Mouse (Mus musculus): ENCODE measurements around the gene Agfg2. TPM values are rescaled to one million over a fixed set of nuclear protein-coding genes. Genes with fewer than 3 reads are reported as not detected.
"Not testable (repeated sequence)": the region's sequence is repeated elsewhere in the genome, so short reads cannot be mapped to it uniquely, and the experiment has no call there.

The Agfg2 gene
- polyA plus RNA-seq, 1 experiment from 2014 or later: 19.7 TPM

GRCm38 (mm10) chr5:137623937-137624530, 60.5 kb downstream of the Agfg2 start:
- Histone ChIP-seq H3K9ac (no peak overlapping the region), H3K36me3 (no peaks in the 10 kb centered on the region), H3K27me3 (replicated peaks) (peaks cover 4% of the 10 kb centered on the region; the same call in 1 of the 2 replicates), H3K9me3 (no peaks in the 10 kb centered on the region), H3K4me3 (no peak overlapping the region), H3K27ac (replicated peaks) (no peak overlapping the region), H3K4me1 (peaks cover 9% of the 10 kb centered on the region), H3K4me2 (no peak overlapping the region)
- 71% methylated on average over 11 of the region's 11 CpGs for WGBS
- ATAC-seq (ENCODE audit: extremely low read depth, insufficient number of reproducible peaks, low FRiP score, low TSS enrichment): no peak

DNA sequence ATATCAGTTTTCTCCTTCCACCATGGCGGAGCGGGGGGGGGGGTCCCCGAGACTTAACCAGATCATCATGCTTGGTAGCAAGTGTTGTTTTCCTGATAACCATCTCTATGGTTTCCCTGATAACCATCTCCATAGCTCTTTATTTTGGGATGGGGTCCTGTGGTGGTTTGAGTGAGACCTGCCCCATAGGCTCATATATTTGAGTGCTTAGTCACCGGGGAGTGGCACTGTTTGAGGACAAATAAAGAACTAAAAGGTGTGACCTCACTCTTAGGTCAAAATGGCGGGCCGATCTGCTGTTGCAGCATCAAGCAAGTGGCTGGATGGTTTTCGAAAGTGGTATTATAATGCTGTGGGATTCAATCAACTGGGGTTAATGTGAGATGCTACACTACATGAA, 69.2 kb downstream of the Agfg2 start:
- no peaks in the 10 kb centered on the region for H3K9me3 ChIP-seq
- no peak overlapping the region for H3K4me2 ChIP-seq
- peaks cover 15% of the 10 kb centered on the region; the same call in 1 of the 2 replicates for H3K27me3 ChIP-seq (replicated peaks)
- no peak overlapping the region for H3K4me3 ChIP-seq
- H3K27ac ChIP-seq (replicated peaks): no peak overlapping the region
- WGBS: 85% methylated on average over 7 of the region's 7 CpGs
- H3K9ac ChIP-seq: no peak overlapping the region
- H3K36me3 ChIP-seq: no peaks in the 10 kb centered on the region
- peaks cover 36% of the 10 kb centered on the region for H3K4me1 ChIP-seq
- ATAC-seq (ENCODE audit: extremely low read depth, insufficient number of reproducible peaks, low FRiP score, low TSS enrichment): no peak

GRCm38 (mm10) chr5:137614921-137615320, 69.6 kb downstream of the Agfg2 start:
- not testable (repeated sequence) for H3K9ac ChIP-seq; H3K4me3 ChIP-seq; H3K36me3 ChIP-seq; H3K4me2 ChIP-seq; ATAC-seq (ENCODE audit: extremely low read depth, insufficient number of reproducible peaks, low FRiP score, low TSS enrichment); H3K27ac ChIP-seq (replicated peaks); H3K9me3 ChIP-seq
- WGBS: 87% methylated on average over 2 of the region's 2 CpGs
- H3K27me3 ChIP-seq (replicated peaks): peaks cover 15% of the 10 kb centered on the region; the same call in 1 of the 2 replicates
- H3K4me1 ChIP-seq: peaks cover 40% of the 10 kb centered on the region

- H3K4me1 ChIP-seq: peaks cover 53% of the 10 kb centered on the region
- WGBS: 27% methylated on average over 11 of the region's 11 CpGs
- H3K4me2 ChIP-seq: no peak within 1 kb of the TSS
- H3K27me3 ChIP-seq (replicated peaks): peaks cover 13% of the 10 kb centered on the region; the same call in 1 of the 2 replicates
- ATAC-seq (ENCODE audit: extremely low read depth, insufficient number of reproducible peaks, low FRiP score, low TSS enrichment): no peak
- no peaks in the 10 kb centered on the region for H3K9me3 ChIP-seq
- peak within 1 kb of the TSS; percentile 58 for H3K9ac ChIP-seq
- peak within 1 kb of the TSS; percentile 39; the same call in 1 of the 2 replicates for H3K27ac ChIP-seq (replicated peaks)
- no peaks in the 10 kb centered on the region for H3K36me3 ChIP-seq
- H3K4me3 ChIP-seq: no peak within 1 kb of the TSS
Measured at GRCm38 (mm10) chr5:137613550-137613949, 71.0 kb downstream of the Agfg2 start, which contains the start of gene Pcolce. Pcolce (minus strand) TSS chr5:137613784.

DNA sequence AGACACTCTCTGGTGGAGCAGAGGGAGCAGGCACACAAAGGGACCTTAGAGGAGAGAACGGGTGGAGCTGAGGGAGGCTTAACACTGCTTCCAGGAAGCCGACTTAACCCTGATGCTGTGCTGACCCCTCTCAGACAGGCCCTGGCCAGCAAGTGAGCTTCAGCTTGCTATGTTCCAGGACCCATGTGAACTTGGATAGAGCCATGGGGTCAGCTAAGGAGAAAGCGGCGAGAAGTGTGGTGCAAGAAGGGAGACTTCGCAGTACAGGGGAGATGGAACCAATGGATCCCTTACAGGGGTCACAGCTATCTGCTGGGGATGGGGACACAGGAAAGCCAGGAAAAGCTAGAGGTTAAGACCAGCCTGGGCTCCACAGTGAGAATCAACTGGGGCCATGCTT, 71.5 kb downstream of the Agfg2 start:
- 0 out of 2 replicates have a peak, but pooled peaks cover under 1% of the 10 kb centered on the region for H3K36me3 ChIP-seq
- H3K4me1 ChIP-seq: peaks cover 58% of the 10 kb centered on the region
- H3K4me3 ChIP-seq: no peak overlapping the region
- H3K4me2 ChIP-seq: no peak overlapping the region
- no peaks in the 10 kb centered on the region for H3K9me3 ChIP-seq
- ATAC-seq (ENCODE audit: extremely low read depth, insufficient number of reproducible peaks, low FRiP score, low TSS enrichment): no peak
- peaks cover 15% of the 10 kb centered on the region; the same call in 1 of the 2 replicates for H3K27me3 ChIP-seq (replicated peaks)
- peak overlapping the region; percentile 58; the same call in 1 of the 2 replicates for H3K9ac ChIP-seq
- WGBS: 74% methylated on average over 5 of the region's 5 CpGs
- H3K27ac ChIP-seq (replicated peaks): no peak overlapping the region

- no peak; the same call in 1 of the 2 replicates for ATAC-seq (ENCODE audit: extremely low read depth, insufficient number of reproducible peaks, low FRiP score, low TSS enrichment)
- H3K4me2 ChIP-seq: peak overlapping the region; percentile 67
- H3K27ac ChIP-seq (replicated peaks): peak overlapping the region; percentile 95
- 3% methylated on average over 6 of the region's 6 CpGs for WGBS
- peaks cover 15% of the 10 kb centered on the region; the same call in 1 of the 2 replicates for H3K27me3 ChIP-seq (replicated peaks)
- no peaks in the 10 kb centered on the region for H3K9me3 ChIP-seq
- peak overlapping the region; percentile 51 for H3K4me3 ChIP-seq
- peak overlapping the region; percentile 83 for H3K9ac ChIP-seq
- H3K4me1 ChIP-seq: peaks cover 62% of the 10 kb centered on the region
- H3K36me3 ChIP-seq: peaks cover 19% of the 10 kb centered on the region
Measured at GRCm38 (mm10) chr5:137611245-137611602, 73.3 kb downstream of the Agfg2 start.

- ATAC-seq (ENCODE audit: extremely low read depth, insufficient number of reproducible peaks, low FRiP score, low TSS enrichment): peak; percentile 33; the same call in 1 of the 2 replicates
- H3K36me3 ChIP-seq: peaks cover 24% of the 10 kb centered on the region
- peak overlapping the region; percentile 83 for H3K9ac ChIP-seq
- peaks cover 15% of the 10 kb centered on the region; the same call in 1 of the 2 replicates for H3K27me3 ChIP-seq (replicated peaks)
- H3K4me2 ChIP-seq: peak overlapping the region; percentile 67
- peak overlapping the region; percentile 95 for H3K27ac ChIP-seq (replicated peaks)
- peak overlapping the region; percentile 51 for H3K4me3 ChIP-seq
- H3K4me1 ChIP-seq: peaks cover 62% of the 10 kb centered on the region
- no peaks in the 10 kb centered on the region for H3K9me3 ChIP-seq
- WGBS: 3% methylated on average over 12 of the region's 12 CpGs
Measured at GRCm38 (mm10) chr5:137610548-137611244, 73.8 kb downstream of the Agfg2 start.

DNA sequence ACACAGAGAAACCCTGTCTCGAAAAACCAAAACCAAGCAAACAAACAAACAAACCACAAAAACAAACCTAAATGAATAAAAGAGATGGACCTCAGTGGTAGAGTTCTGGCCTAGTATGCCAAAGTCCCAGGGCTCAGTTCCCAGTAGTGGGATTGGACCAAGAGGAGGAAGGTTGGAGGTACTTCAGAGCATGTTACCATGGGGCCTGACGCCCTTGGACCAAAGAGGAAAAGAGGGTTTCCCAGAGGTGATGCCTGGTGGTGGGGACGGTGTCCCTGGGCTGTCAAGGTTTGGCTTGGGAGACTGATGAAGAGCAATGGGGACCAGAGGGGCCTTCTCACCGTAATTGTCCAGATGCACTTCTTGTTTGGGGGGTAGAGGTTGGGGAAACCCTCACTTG, 74.5 kb downstream of the Agfg2 start:
- no peaks in the 10 kb centered on the region for H3K9me3 ChIP-seq
- H3K4me1 ChIP-seq: peaks cover 62% of the 10 kb centered on the region
- peaks cover 30% of the 10 kb centered on the region for H3K36me3 ChIP-seq
- H3K9ac ChIP-seq: peak overlapping the region; percentile 83
- H3K4me3 ChIP-seq: peak overlapping the region; percentile 51
- H3K27ac ChIP-seq (replicated peaks): peak overlapping the region; percentile 95
- H3K27me3 ChIP-seq (replicated peaks): peaks cover 15% of the 10 kb centered on the region; the same call in 1 of the 2 replicates
- 60% methylated on average over 4 of the region's 4 CpGs for WGBS
- no peak for ATAC-seq (ENCODE audit: extremely low read depth, insufficient number of reproducible peaks, low FRiP score, low TSS enrichment)
- H3K4me2 ChIP-seq: peak overlapping the region; percentile 67

GRCm38 (mm10) chr5:137609292-137609691, 75.2 kb downstream of the Agfg2 start:
- H3K4me1 ChIP-seq: peaks cover 62% of the 10 kb centered on the region
- 62% methylated on average over 3 of the region's 3 CpGs for WGBS
- peaks cover 15% of the 10 kb centered on the region; the same call in 1 of the 2 replicates for H3K27me3 ChIP-seq (replicated peaks)
- H3K4me2 ChIP-seq: peak overlapping the region; percentile 67
- peaks cover 38% of the 10 kb centered on the region for H3K36me3 ChIP-seq
- 0 out of 2 replicates have a peak overlapping the region, but pooled peaks have one; percentile 31 for H3K4me3 ChIP-seq
- H3K9me3 ChIP-seq: no peaks in the 10 kb centered on the region
- no peak for ATAC-seq (ENCODE audit: extremely low read depth, insufficient number of reproducible peaks, low FRiP score, low TSS enrichment)
- H3K9ac ChIP-seq: peak overlapping the region; percentile 72; the same call in 1 of the 2 replicates
- H3K27ac ChIP-seq (replicated peaks): no peak overlapping the region

DNA sequence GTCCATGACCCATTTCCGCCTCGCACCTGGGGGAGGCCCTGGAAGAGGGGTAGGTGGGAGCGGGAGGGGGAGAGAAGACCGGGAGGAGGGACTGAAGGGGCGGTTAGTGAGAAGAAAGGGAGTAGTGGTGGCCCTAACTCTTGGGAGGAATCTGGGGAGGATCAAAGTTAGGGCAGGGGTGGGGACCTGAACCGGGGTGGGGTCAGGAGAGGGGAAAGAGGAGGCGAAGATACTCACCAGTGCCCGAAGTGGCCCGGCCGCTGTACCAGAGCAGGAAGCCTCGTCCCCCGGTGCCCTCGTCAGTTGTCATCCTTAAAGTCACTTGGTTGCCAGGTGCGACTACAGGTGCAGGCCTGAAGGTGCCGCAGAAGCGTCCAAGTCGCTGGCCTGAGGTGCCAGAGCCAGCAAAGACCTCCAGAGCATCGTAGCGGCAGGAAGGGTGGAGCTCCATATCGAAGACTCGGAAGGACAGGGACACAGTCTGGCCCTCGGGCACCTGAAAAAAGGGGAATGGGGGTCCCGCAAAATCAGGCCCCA, 75.8 kb downstream of the Agfg2 start:
- peak overlapping the region; percentile 31 for H3K4me3 ChIP-seq
- H3K27ac ChIP-seq (replicated peaks): no peak overlapping the region
- H3K9ac ChIP-seq: peak overlapping the region; percentile 72
- H3K4me1 ChIP-seq: peaks cover 62% of the 10 kb centered on the region
- WGBS: 28% methylated on average over 23 of the region's 23 CpGs
- peak overlapping the region; percentile 67 for H3K4me2 ChIP-seq
- no peaks in the 10 kb centered on the region for H3K9me3 ChIP-seq
- peaks cover 43% of the 10 kb centered on the region for H3K36me3 ChIP-seq
- no peak for ATAC-seq (ENCODE audit: extremely low read depth, insufficient number of reproducible peaks, low FRiP score, low TSS enrichment)
- H3K27me3 ChIP-seq (replicated peaks): peaks cover 15% of the 10 kb centered on the region; the same call in 1 of the 2 replicates
